Mouse (Mus musculus): ENCODE data around the gene B3galnt1. TPM values are rescaled to one million over a fixed set of nuclear protein-coding genes. Genes with fewer than 3 reads are reported as not detected.

The B3galnt1 gene
- total RNA-seq, 1 experiment, result 13.7 TPM

DNA sequence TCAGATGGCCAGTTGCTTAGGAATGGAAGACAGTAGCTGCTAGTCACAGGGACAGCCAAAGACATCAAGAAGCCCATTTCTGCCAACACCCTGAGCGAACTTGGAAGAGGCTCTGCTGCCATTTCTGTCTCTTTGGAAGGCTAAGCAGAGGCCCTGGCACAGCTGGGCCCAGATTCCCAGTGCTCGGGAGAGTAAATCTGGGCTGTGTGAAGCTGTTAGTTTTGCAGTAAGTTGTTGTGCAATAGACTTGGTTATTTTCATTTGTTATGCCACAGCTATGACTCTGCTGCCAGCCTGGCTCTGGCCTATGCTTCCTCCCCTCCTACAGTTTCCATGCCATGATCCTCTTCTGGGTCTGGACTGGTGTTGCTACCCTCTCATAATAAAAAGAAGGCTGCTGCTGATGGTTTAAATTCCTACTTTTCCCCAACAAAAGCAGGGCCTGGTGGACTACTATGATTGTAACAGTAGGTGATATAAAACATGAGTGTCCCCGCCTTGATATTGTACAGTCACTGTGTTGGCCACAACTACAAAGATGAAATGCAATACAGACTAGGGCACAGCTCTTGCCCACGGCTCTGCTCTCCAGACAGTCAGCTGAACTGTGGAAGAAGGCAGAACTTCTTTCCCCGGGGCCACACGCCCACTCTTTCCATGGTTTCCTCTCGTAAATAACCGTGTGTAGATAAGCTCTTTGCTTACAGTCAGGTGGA lies 74.2 kb downstream of the B3galnt1 start:
- Histone ChIP-seq H3K4me3 (ENCODE audit: insufficient read depth in 1 of 2, low read depth in 1 of 2, low read length in 2 of 2, poor library complexity in 1 of 2, severe bottlenecking in 1 of 2) (no peak overlapping the region), H3K27ac (ENCODE audit: insufficient read depth, low read depth, low read length, poor library complexity, severe bottlenecking) (no peak overlapping the region), H3K9ac (ENCODE audit: insufficient read depth, low read depth, low read length, poor library complexity, severe bottlenecking) (no peak overlapping the region), H3K4me1 (ENCODE audit: control insufficient read depth in 2 of 2, insufficient read depth in 2 of 2, low read length in 2 of 2, poor library complexity in 1 of 2) (no peaks in the 10 kb centered on the region), H3K9me3 (ENCODE audit: control insufficient read depth, insufficient read depth, low read depth, low read length) (no peaks in the 10 kb centered on the region; the same call in 1 of the 2 replicates), H3K36me3 (ENCODE audit: control insufficient read depth, insufficient read depth, low read length, poor library complexity, severe bottlenecking) (no peaks in the 10 kb centered on the region; the same call in 1 of the 2 replicates)
- in situ Hi-C loops (cut with MboI; ENCODE audit: low sequenced_read_pairs in 2 of 2, unreplicated experiment in 2 of 2), result no loop called here
- DNase-seq (ENCODE audit: low read depth, low spot score), result no peak
- TF ChIP-seq ZNF384 (IDR thresholded peaks at IDR 0.05; ENCODE audit: low read depth, low read length) (no peak), ZC3H11A (IDR thresholded peaks at IDR 0.05; ENCODE audit: borderline replicate concordance, low read depth, low read length) (no peak)

Other genes starting within 250 kb of the B3galnt1 start
- 141 and 213 TPM in 2 replicates for gene Nmd3, start 123.0 kb upstream of the B3galnt1 start, total RNA-seq (2012; rRNA removed)

Measured in ES-E14 (cell line).